Mouse (Mus musculus) liver, embryonic 16.5 days (tissue): ENCODE data around the gene Gm9044. TPM values are rescaled to one million over a fixed set of nuclear protein-coding genes. Genes with fewer than 3 reads are reported as not detected.
"Not testable (repeated sequence)": the region's sequence is repeated elsewhere in the genome, so short reads cannot be mapped to it uniquely, and the experiment has no call there.

Experiments used
- ATAC-seq: fragments of 200-750 bp; cut with Nextera tagmentation; 2 replicates; pipeline ENCODE4 v1.8.0; 2017; ENCODE audit warnings: low read depth, mild to moderate bottlenecking, moderate number of reproducible peaks, moderate library complexity
- H3K27ac ChIP-seq: fragments of 300-500 bp; sonication (generic); 2 replicates; pipeline ENCODE4 v1.5.1; 2014; ENCODE audit warnings: mild to moderate bottlenecking, low read length
- H3K27me3 ChIP-seq: fragments of 300-500 bp; sonication (generic); 2 replicates; pipeline ENCODE4 v1.6.1; 2014; ENCODE audit warnings: low read depth, low read length, mixed read lengths; ENCODE audit not compliant: control insufficient read depth, insufficient read depth
- H3K36me3 ChIP-seq: fragments of 300-500 bp; sonication (generic); 2 replicates; pipeline ENCODE4 v1.6.1; 2014; ENCODE audit warnings: mild to moderate bottlenecking; ENCODE audit not compliant: control insufficient read depth, insufficient read depth
- H3K4me1 ChIP-seq: fragments of 300-500 bp; sonication (generic); 2 replicates; pipeline ENCODE4 v1.6.1; 2014; ENCODE audit warnings: low read depth, low read length, mixed read lengths; ENCODE audit not compliant: control insufficient read depth
- H3K4me2 ChIP-seq: fragments of 300-500 bp; sonication (generic); 2 replicates; pipeline ENCODE4 v1.6.1; 2014; ENCODE audit warnings: low read depth, low read length, mixed read lengths
- H3K4me3 ChIP-seq: fragments of 300-500 bp; sonication (generic); 2 replicates; pipeline ENCODE4 v1.5.1; 2014; ENCODE audit warnings: low read depth, mild to moderate bottlenecking, low read length
- H3K9ac ChIP-seq: fragments of 300-500 bp; sonication (generic); 2 replicates; pipeline ENCODE4 v1.6.1; 2014; ENCODE audit warnings: low read depth, low read length
- H3K9me3 ChIP-seq: fragments of 300-500 bp; sonication (generic); replicated peaks from 2 replicates; pipeline ENCODE4 v1.6.1; 2016; ENCODE audit warnings: low read length; ENCODE audit not compliant: control insufficient read depth
- WGBS: fragments of 180-500 bp; shearing (Covaris S2); extraction: QIAGEN DNeasy Blood & Tissue Kit; methylation state at CpG from one replicate; pipeline ENCODE4 v1.1.7; 2014; ENCODE audit not compliant: insufficient replicate concordance; 5-methylcytosine and 5-hydroxymethylcytosine counted together
- polyA plus RNA-seq: library from polyadenylated mRNA; unstranded; fragments of >200 nt; fragmentation: Nextera tagmentation; extraction: Ambion mirVana; gene quantifications from 2 replicates; pipeline ENCODE4 v1.2.1, GENCODE M21; 2015

The Gm9044 gene
- not detected in 2 replicates for polyA plus RNA-seq

GRCm38 (mm10) chr10:118332308-118332707, at the start of gene Gm9044:
Gene Gm9044, minus strand, starts transcription at chr10:118332408.
- not testable (repeated sequence) for H3K27ac ChIP-seq, H3K9ac ChIP-seq, H3K36me3 ChIP-seq, H3K9me3 ChIP-seq, H3K27me3 ChIP-seq, H3K4me1 ChIP-seq, ATAC-seq, H3K4me3 ChIP-seq, H3K4me2 ChIP-seq
- WGBS = no CpG with 5 or more reads among the region's 14 CpGs

GRCm38 (mm10) chr10:118370443-118370842, 38.2 kb upstream of the Gm9044 start:
- H3K9ac ChIP-seq = no peak overlapping the region
- peak; percentile 48 for ATAC-seq
- no peak overlapping the region for H3K27ac ChIP-seq
- H3K27me3 ChIP-seq = no peaks in the 10 kb centered on the region
- no peaks in the 10 kb centered on the region for H3K4me1 ChIP-seq
- H3K36me3 ChIP-seq = no peaks in the 10 kb centered on the region
- WGBS = 5% methylated on average over 10 of the region's 10 CpGs
- H3K4me2 ChIP-seq = no peak overlapping the region
- H3K9me3 ChIP-seq = no peaks in the 10 kb centered on the region
- no peak overlapping the region for H3K4me3 ChIP-seq

- no peak overlapping the region for H3K9ac ChIP-seq
- H3K36me3 ChIP-seq = no peaks in the 10 kb centered on the region
- 70% methylated on average over 9 of the region's 9 CpGs for WGBS
- H3K9me3 ChIP-seq = no peaks in the 10 kb centered on the region
- ATAC-seq = no peak
- no peak overlapping the region for H3K4me3 ChIP-seq
- H3K27ac ChIP-seq = no peak overlapping the region
- H3K27me3 ChIP-seq = no peaks in the 10 kb centered on the region
- H3K4me2 ChIP-seq = no peak overlapping the region
- no peaks in the 10 kb centered on the region for H3K4me1 ChIP-seq
Measured at GRCm38 (mm10) chr10:118369518-118369917, 37.3 kb upstream of the Gm9044 start.

GRCm38 (mm10) chr10:118354005-118354404, 21.8 kb upstream of the Gm9044 start, which contains the start of gene Gm9049:
Gene Gm9049, minus strand, starts transcription at chr10:118354105.
- WGBS = no CpG with 5 or more reads among the region's 11 CpGs
- not testable (repeated sequence) for H3K9me3 ChIP-seq, H3K27me3 ChIP-seq, H3K4me2 ChIP-seq, H3K27ac ChIP-seq, H3K36me3 ChIP-seq, H3K9ac ChIP-seq, H3K4me1 ChIP-seq, ATAC-seq, H3K4me3 ChIP-seq

GRCm38 (mm10) chr10:118348579-118348978, 16.4 kb upstream of the Gm9044 start, which contains the start of gene Gm9048:
Gene Gm9048, minus strand, starts transcription at chr10:118348679.
- ATAC-seq, H3K4me1 ChIP-seq, H3K36me3 ChIP-seq, H3K9ac ChIP-seq, H3K4me2 ChIP-seq, H3K4me3 ChIP-seq, H3K27me3 ChIP-seq, H3K27ac ChIP-seq, H3K9me3 ChIP-seq: not testable (repeated sequence)
- WGBS = 78% methylated on average over 1 of the region's 14 CpGs

- H3K36me3 ChIP-seq, H3K4me1 ChIP-seq, H3K27me3 ChIP-seq, ATAC-seq, H3K4me3 ChIP-seq, H3K9ac ChIP-seq, H3K9me3 ChIP-seq, H3K4me2 ChIP-seq, H3K27ac ChIP-seq: not testable (repeated sequence)
- WGBS = no CpG with 5 or more reads among the region's 14 CpGs
Measured at GRCm38 (mm10) chr10:118343155-118343554, 10.9 kb upstream of the Gm9044 start, which contains the start of gene Gm9046. Gene Gm9046, minus strand, starts transcription at chr10:118343255.

- H3K36me3 ChIP-seq, H3K4me2 ChIP-seq, H3K4me3 ChIP-seq, H3K4me1 ChIP-seq, H3K27ac ChIP-seq, H3K9ac ChIP-seq, H3K27me3 ChIP-seq, H3K9me3 ChIP-seq, ATAC-seq: not testable (repeated sequence)
- WGBS = no CpG with 5 or more reads among the region's 14 CpGs
Measured at GRCm38 (mm10) chr10:118337731-118338130, 5.5 kb upstream of the Gm9044 start, which contains the start of gene Gm9045. Gene Gm9045, minus strand, starts transcription at chr10:118337831.

- H3K9me3 ChIP-seq, H3K36me3 ChIP-seq, ATAC-seq, H3K9ac ChIP-seq, H3K4me2 ChIP-seq, H3K27ac ChIP-seq, H3K27me3 ChIP-seq, H3K4me1 ChIP-seq, H3K4me3 ChIP-seq: not testable (repeated sequence)
- no CpG with 5 or more reads among the region's 11 CpGs for WGBS
Measured at GRCm38 (mm10) chr10:118326869-118327268, 5.3 kb downstream of the Gm9044 start, which contains the start of gene Gm9040. Gene Gm9040, minus strand, starts transcription at chr10:118326969.

- Histone ChIP-seq H3K4me3 (no peak overlapping the region), H3K9me3 (no peaks in the 10 kb centered on the region), H3K9ac (no peak overlapping the region), H3K27ac (no peak overlapping the region), H3K36me3 (no peaks in the 10 kb centered on the region), H3K27me3 (no peaks in the 10 kb centered on the region), H3K4me2 (no peak overlapping the region), H3K4me1 (no peaks in the 10 kb centered on the region)
- WGBS = 24% methylated on average over 8 of the region's 8 CpGs
- no peak for ATAC-seq
Measured at GRCm38 (mm10) chr10:118319024-118319423, 13.2 kb downstream of the Gm9044 start.
